Mouse (Mus musculus) macrophage (primary cell): ENCODE results near the gene Gpr149. TPM values are rescaled to one million over a fixed set of nuclear protein-coding genes. Genes with fewer than 3 reads are reported as not detected.

Source experiments
- H3K27ac ChIP-seq: fragments of 350-480 bp; formaldehyde crosslinking; 2 replicates; pipeline ENCODE4 v1.9.0; 2021
- H3K36me3 ChIP-seq: fragments of 350-480 bp; formaldehyde crosslinking; 2 replicates; pipeline ENCODE4 v1.9.0; 2021; ENCODE audit errors: inconsistent target
- H3K4me3 ChIP-seq: fragments of 350-480 bp; formaldehyde crosslinking; 2 replicates; pipeline ENCODE4 v1.9.0; 2021; ENCODE audit errors: inconsistent target
- H3K79me2 ChIP-seq: fragments of 350-480 bp; formaldehyde crosslinking; 2 replicates; pipeline ENCODE4 v1.9.0; 2021; ENCODE audit errors: inconsistent target
- WGBS: methylation state at CpG from one replicate; pipeline ENCODE4 v1.1.7; 2026; ENCODE audit warnings: inconsistent platforms; ENCODE audit not compliant: missing documents; 5-methylcytosine and 5-hydroxymethylcytosine counted together
- polyA plus RNA-seq: library from polyadenylated mRNA; stranded (reverse); fragments of 250-400 nt; gene quantifications from 3 replicates; pipeline ENCODE4 v1.2.4, GENCODE M21; 2018; ENCODE audit warnings: inconsistent platforms
- total RNA-seq, 78 experiments: library from RNA; depleted of rRNA; stranded (reverse); fragments of 250-400 nt; gene quantifications; 1 replicate in 9 of 78; 2 replicates in 24 of 78; 3 replicates in 43 of 78; 4 replicates in 2 of 78; pipeline ENCODE4 v1.2.4; 2018; ENCODE audit warnings: inconsistent platforms in 56 of 78

Gene Gpr149
- not detected for total RNA-seq (2018; cell fraction: chromatin; rRNA removed)
- not detected for total RNA-seq (2018; cell fraction: cytosol; rRNA removed)
- not detected for total RNA-seq (2018; cell fraction: nucleus; rRNA removed)
- polyA plus RNA-seq, result not detected in 3 replicates

DNA sequence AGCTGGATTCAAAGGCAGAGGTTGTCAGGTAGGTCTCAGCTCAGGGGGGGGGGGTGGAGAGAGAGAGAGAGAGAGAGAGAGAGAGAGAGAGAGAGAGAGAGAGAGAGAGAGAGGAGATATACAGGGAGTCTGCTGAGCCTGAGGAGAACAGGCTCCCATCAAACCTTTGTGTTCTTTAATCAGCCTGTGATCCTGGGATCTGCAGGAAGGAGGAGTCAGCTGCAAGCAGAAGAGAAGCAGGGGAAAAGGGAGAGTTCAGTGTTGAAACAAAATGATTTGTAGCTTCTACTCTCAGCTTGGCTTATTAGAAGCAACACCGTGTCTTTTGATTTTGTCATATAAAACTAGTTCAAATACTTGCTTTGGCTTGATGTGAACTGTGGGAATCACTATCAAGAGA is at the start of gene Gpr149:
Gpr149 (minus strand) TSS at position 168 of the 400 bp plus-strand sequence.
- no peaks in the 10 kb centered on the region for H3K79me2 ChIP-seq
- H3K4me3 ChIP-seq, result no peak within 1 kb of the TSS
- H3K27ac ChIP-seq, result no peak within 1 kb of the TSS
- 80% methylated on average over 1 of the region's 1 CpGs for WGBS
- H3K36me3 ChIP-seq, result no peaks in the 10 kb centered on the region

- H3K27ac ChIP-seq, result no peak overlapping the region
- H3K79me2 ChIP-seq, result no peaks in the 10 kb centered on the region
- 85% methylated on average over 1 of the region's 1 CpGs for WGBS
- H3K4me3 ChIP-seq, result no peak overlapping the region
- H3K36me3 ChIP-seq, result no peaks in the 10 kb centered on the region
These were observed 45.6 kb upstream of the Gpr149 start for GRCm38 (mm10) chr3:62650551-62650950.

GRCm38 (mm10) chr3:62610861-62611260 is 5.9 kb upstream of the Gpr149 start:
- H3K4me3 ChIP-seq, result no peak overlapping the region
- H3K36me3 ChIP-seq, result no peaks in the 10 kb centered on the region
- no peaks in the 10 kb centered on the region for H3K79me2 ChIP-seq
- WGBS, result 64% methylated on average over 3 of the region's 3 CpGs
- no peak overlapping the region for H3K27ac ChIP-seq

- 80% methylated on average over 2 of the region's 2 CpGs for WGBS
- H3K79me2 ChIP-seq, result no peaks in the 10 kb centered on the region
- no peak overlapping the region for H3K4me3 ChIP-seq
- no peaks in the 10 kb centered on the region for H3K36me3 ChIP-seq
- H3K27ac ChIP-seq, result no peak overlapping the region
These were observed 991 bp upstream of the Gpr149 start for GRCm38 (mm10) chr3:62605931-62606330.

GRCm38 (mm10) chr3:62604047-62604391 is 921 bp downstream of the Gpr149 start:
- no peaks in the 10 kb centered on the region for H3K36me3 ChIP-seq
- H3K4me3 ChIP-seq, result no peak overlapping the region
- 20% methylated on average over 9 of the region's 10 CpGs for WGBS
- H3K79me2 ChIP-seq, result no peaks in the 10 kb centered on the region
- H3K27ac ChIP-seq, result no peak overlapping the region

- Histone ChIP-seq H3K79me2 (no peaks in the 10 kb centered on the region), H3K36me3 (no peaks in the 10 kb centered on the region), H3K27ac (no peak overlapping the region), H3K4me3 (no peak overlapping the region)
- WGBS, result 4% methylated on average over 40 of the region's 40 CpGs
These were observed 1.5 kb downstream of the Gpr149 start for GRCm38 (mm10) chr3:62603231-62604046.

GRCm38 (mm10) chr3:62602466-62602865 is 2.5 kb downstream of the Gpr149 start:
- Histone ChIP-seq H3K36me3 (no peaks in the 10 kb centered on the region), H3K79me2 (no peaks in the 10 kb centered on the region), H3K4me3 (no peak overlapping the region), H3K27ac (no peak overlapping the region)
- WGBS, result 80% methylated on average over 9 of the region's 9 CpGs

DNA sequence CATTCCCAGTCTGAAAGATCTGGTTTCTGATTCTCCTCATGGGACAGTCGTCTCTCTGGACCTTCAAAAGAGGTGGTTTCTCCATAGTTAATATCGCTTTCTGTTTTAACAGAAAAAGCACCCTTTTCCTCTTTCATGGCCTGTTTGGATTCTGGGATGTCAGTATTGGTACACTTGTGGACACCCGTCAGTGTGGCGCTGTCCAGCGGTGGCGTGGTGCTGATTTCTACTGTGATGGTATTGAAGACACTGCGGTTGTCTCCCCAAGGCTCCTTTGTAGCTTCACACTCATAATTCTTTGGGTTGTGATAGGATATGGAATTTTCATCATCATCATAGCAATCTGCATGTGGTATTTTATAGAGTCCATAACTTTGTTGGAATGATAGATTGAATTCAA is 10.1 kb downstream of the Gpr149 start:
- H3K27ac ChIP-seq, result no peak overlapping the region
- H3K4me3 ChIP-seq, result no peak overlapping the region
- no peaks in the 10 kb centered on the region for H3K79me2 ChIP-seq
- WGBS, result 21% methylated on average over 7 of the region's 7 CpGs
- H3K36me3 ChIP-seq, result no peaks in the 10 kb centered on the region

GRCm38 (mm10) chr3:62585072-62585471 is 19.9 kb downstream of the Gpr149 start:
- Histone ChIP-seq H3K4me3 (no peak overlapping the region), H3K27ac (no peak overlapping the region), H3K36me3 (no peaks in the 10 kb centered on the region), H3K79me2 (no peaks in the 10 kb centered on the region)
- WGBS, result 9% methylated on average over 1 of the region's 1 CpGs

GRCm38 (mm10) chr3:62527593-62527992 is 77.3 kb downstream of the Gpr149 start:
- H3K79me2 ChIP-seq, result no peaks in the 10 kb centered on the region
- no peak overlapping the region for H3K27ac ChIP-seq
- no peaks in the 10 kb centered on the region for H3K36me3 ChIP-seq
- H3K4me3 ChIP-seq, result no peak overlapping the region
- 77% methylated on average over 5 of the region's 5 CpGs for WGBS

GRCm38 (mm10) chr3:62527160-62527559 is 77.8 kb downstream of the Gpr149 start:
- Histone ChIP-seq H3K36me3 (no peaks in the 10 kb centered on the region), H3K4me3 (no peak overlapping the region), H3K79me2 (no peaks in the 10 kb centered on the region), H3K27ac (no peak overlapping the region)
- WGBS, result 17% methylated on average over 4 of the region's 4 CpGs

- 49% methylated on average over 5 of the region's 5 CpGs for WGBS
- Histone ChIP-seq H3K27ac (no peak overlapping the region), H3K79me2 (peaks cover 29% of the 10 kb centered on the region), H3K36me3 (no peaks in the 10 kb centered on the region; the same call in 1 of the 2 replicates), H3K4me3 (peak overlapping the region; percentile 75)
These were observed 97.7 kb downstream of the Gpr149 start for GRCm38 (mm10) chr3:62507206-62507647.

DNA sequence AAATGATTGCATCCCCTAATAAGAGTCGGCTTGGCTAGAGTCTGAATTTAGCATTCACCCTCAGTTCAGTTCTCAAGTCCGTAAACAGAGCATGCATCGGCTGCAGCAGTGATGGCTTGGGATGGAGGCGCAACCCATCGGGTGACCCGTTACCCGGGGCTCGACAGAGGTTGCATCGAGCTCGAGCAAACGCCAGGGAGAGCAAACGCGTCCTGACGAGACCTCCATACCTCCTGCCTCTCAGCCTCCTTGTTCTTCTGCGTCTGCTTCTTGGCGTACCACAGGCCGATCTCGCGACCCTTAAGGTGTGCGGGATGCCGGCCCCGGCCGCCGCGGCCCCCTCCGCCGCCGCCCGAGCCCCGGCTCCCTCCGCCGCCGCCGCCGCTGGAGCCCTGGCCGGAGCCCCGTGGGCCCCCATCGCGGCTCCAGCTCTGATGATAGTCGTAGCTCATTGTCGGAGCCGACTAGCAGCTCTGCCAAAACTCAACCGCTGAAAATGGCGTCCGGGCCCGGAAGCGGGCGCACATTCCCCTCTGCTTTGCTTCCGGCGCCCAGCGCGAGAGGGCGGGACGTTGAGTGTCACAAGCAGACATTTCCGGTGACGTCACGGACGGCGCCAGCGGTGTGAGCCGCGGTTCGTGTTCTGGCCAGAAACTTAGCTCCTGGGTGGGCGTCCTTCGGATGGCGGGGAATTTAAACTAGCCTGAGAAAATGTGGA is 98.3 kb downstream of the Gpr149 start, which contains the start of gene Dhx36:
Dhx36 (minus strand) TSS at position 517 of the 718 bp plus-strand sequence.
- H3K27ac ChIP-seq, result no peak within 1 kb of the TSS
- H3K79me2 ChIP-seq, result peaks cover 33% of the 10 kb centered on the region
- H3K36me3 ChIP-seq, result no peaks in the 10 kb centered on the region; the same call in 1 of the 2 replicates
- under 1% methylated on average over 66 of the region's 66 CpGs for WGBS
- H3K4me3 ChIP-seq, result peak within 1 kb of the TSS; percentile 75

GRCm38 (mm10) chr3:62505166-62505900 is 99.6 kb downstream of the Gpr149 start:
- Histone ChIP-seq H3K79me2 (peaks cover 33% of the 10 kb centered on the region), H3K36me3 (peaks cover 12% of the 10 kb centered on the region), H3K4me3 (peak overlapping the region; percentile 75), H3K27ac (no peak overlapping the region)
- 92% methylated on average over 4 of the region's 5 CpGs for WGBS
